Mouse (Mus musculus) hindlimb bud, embryonic 11.5 days (tissue): ENCODE data around the gene Btbd2.
"Not testable (repeated sequence)": the region's sequence is repeated elsewhere in the genome, so short reads cannot be mapped to it uniquely, and the experiment has no call there.

Experiments used
- DNase-seq: peaks from one replicate; pipeline ENCODE4 v3.0.0-alpha.2; 2012; ENCODE audit warnings: low read depth, low spot score; ENCODE audit errors: extremely low spot score

Btbd2 gene

GRCm38 (mm10) chr10:80654866-80655265 lies 2.0 kb downstream of the Btbd2 start:
- no peak for DNase-seq

- no peak for DNase-seq
Measured at GRCm38 (mm10) chr10:80653156-80653720, 3.6 kb downstream of the Btbd2 start.

- DNase-seq: no peak
Measured at GRCm38 (mm10) chr10:80650392-80650791, 6.5 kb downstream of the Btbd2 start.

GRCm38 (mm10) chr10:80649910-80650309 lies 7.0 kb downstream of the Btbd2 start:
- DNase-seq: not testable (repeated sequence)

GRCm38 (mm10) chr10:80646936-80647335 lies 9.9 kb downstream of the Btbd2 start:
- no peak for DNase-seq

- no peak for DNase-seq
Measured at GRCm38 (mm10) chr10:80635345-80635744, 21.5 kb downstream of the Btbd2 start.

GRCm38 (mm10) chr10:80628925-80629324 lies 27.9 kb downstream of the Btbd2 start:
- no peak for DNase-seq

- DNase-seq: no peak
Measured at GRCm38 (mm10) chr10:80627685-80628084, 29.2 kb downstream of the Btbd2 start.

GRCm38 (mm10) chr10:80625764-80626163 lies 31.1 kb downstream of the Btbd2 start:
- no peak for DNase-seq

GRCm38 (mm10) chr10:80623457-80624191 lies 33.2 kb downstream of the Btbd2 start:
- DNase-seq: peak; percentile 20

GRCm38 (mm10) chr10:80622661-80623456 lies 34.0 kb downstream of the Btbd2 start, which contains the start of gene Csnk1g2:
Gene Csnk1g2 (plus strand): TSS chr10:80622838.
- no peak for DNase-seq

GRCm38 (mm10) chr10:80621940-80622660 lies 34.8 kb downstream of the Btbd2 start:
- DNase-seq: peak; percentile 99

- DNase-seq: no peak
Measured at GRCm38 (mm10) chr10:80621690-80621939, 35.3 kb downstream of the Btbd2 start.

GRCm38 (mm10) chr10:80620796-80621689 lies 35.8 kb downstream of the Btbd2 start:
- no peak for DNase-seq

- DNase-seq: no peak
Measured at GRCm38 (mm10) chr10:80620365-80620764, 36.5 kb downstream of the Btbd2 start.

GRCm38 (mm10) chr10:80619465-80620244 lies 37.2 kb downstream of the Btbd2 start:
- no peak for DNase-seq

- no peak for DNase-seq
Measured at GRCm38 (mm10) chr10:80618181-80618580, 38.7 kb downstream of the Btbd2 start.

GRCm38 (mm10) chr10:80614351-80614750 lies 42.5 kb downstream of the Btbd2 start:
- no peak for DNase-seq

GRCm38 (mm10) chr10:80613821-80614220 lies 43.0 kb downstream of the Btbd2 start:
- DNase-seq: no peak

GRCm38 (mm10) chr10:80611905-80612304 lies 45.0 kb downstream of the Btbd2 start:
- no peak for DNase-seq
